Mouse (Mus musculus) activated CD4-positive, CD25-positive, alpha-beta regulatory T cell, adult 4 months (primary cell): ENCODE results near the gene Trip11. TPM values are rescaled to one million over a fixed set of nuclear protein-coding genes. Genes with fewer than 3 reads are reported as not detected.

Source experiments
- ATAC-seq: one replicate; pipeline ENCODE4 v1.8.0; 2017
- polyA plus RNA-seq, 2 experiments: library from polyadenylated mRNA; unstranded; fragments of 100-300 nt; shearing (Covaris generic); gene quantifications; one replicate each; pipeline ENCODE4 v1.2.1; 2017

Gene Trip11
- polyA plus RNA-seq, 2 experiments from 2014 or later: 59.6 to 60.3 TPM

GRCm38 (mm10) chr12:101893296-101893695, 19.8 kb downstream of the Trip11 start:
- ATAC-seq: no peak

GRCm38 (mm10) chr12:101892832-101893231, 20.2 kb downstream of the Trip11 start:
- ATAC-seq: no peak

GRCm38 (mm10) chr12:101891066-101891465, 22.0 kb downstream of the Trip11 start:
- no peak for ATAC-seq

GRCm38 (mm10) chr12:101889351-101889750, 23.7 kb downstream of the Trip11 start:
- no peak for ATAC-seq

GRCm38 (mm10) chr12:101888312-101888711, 24.8 kb downstream of the Trip11 start:
- no peak for ATAC-seq

GRCm38 (mm10) chr12:101884926-101885325, 28.1 kb downstream of the Trip11 start:
- no peak for ATAC-seq

- no peak for ATAC-seq
Measured at GRCm38 (mm10) chr12:101876374-101876773, 36.7 kb downstream of the Trip11 start.

- no peak for ATAC-seq
Measured at GRCm38 (mm10) chr12:101875107-101875506, 38.0 kb downstream of the Trip11 start.

GRCm38 (mm10) chr12:101862286-101862964, 50.6 kb downstream of the Trip11 start:
- ATAC-seq: no peak

- no peak for ATAC-seq
Measured at GRCm38 (mm10) chr12:101860256-101860655, 52.8 kb downstream of the Trip11 start.

GRCm38 (mm10) chr12:101858011-101858410, 55.1 kb downstream of the Trip11 start:
- ATAC-seq: no peak

- ATAC-seq: no peak
Measured at GRCm38 (mm10) chr12:101854336-101854735, 58.7 kb downstream of the Trip11 start.

- ATAC-seq: no peak
Measured at GRCm38 (mm10) chr12:101851846-101852564, 61.1 kb downstream of the Trip11 start.

GRCm38 (mm10) chr12:101851314-101851713, 61.8 kb downstream of the Trip11 start:
- no peak for ATAC-seq

GRCm38 (mm10) chr12:101836546-101837274, 76.4 kb downstream of the Trip11 start:
- no peak for ATAC-seq

- no peak for ATAC-seq
Measured at GRCm38 (mm10) chr12:101834715-101835114, 78.4 kb downstream of the Trip11 start.

GRCm38 (mm10) chr12:101833776-101834175, 79.3 kb downstream of the Trip11 start:
- no peak for ATAC-seq

- no peak for ATAC-seq
Measured at GRCm38 (mm10) chr12:101833115-101833506, 80.0 kb downstream of the Trip11 start.

- ATAC-seq: no peak
Measured at GRCm38 (mm10) chr12:101832179-101833114, 80.6 kb downstream of the Trip11 start.

GRCm38 (mm10) chr12:101831221-101831620, 81.8 kb downstream of the Trip11 start:
- ATAC-seq: no peak

- ATAC-seq: no peak
Measured at GRCm38 (mm10) chr12:101823161-101823560, 89.9 kb downstream of the Trip11 start.

GRCm38 (mm10) chr12:101821596-101821995, 91.5 kb downstream of the Trip11 start:
- ATAC-seq: no peak
